ENCODE assay signal across 8 mouse cellular contexts in the genomic region with DNA sequence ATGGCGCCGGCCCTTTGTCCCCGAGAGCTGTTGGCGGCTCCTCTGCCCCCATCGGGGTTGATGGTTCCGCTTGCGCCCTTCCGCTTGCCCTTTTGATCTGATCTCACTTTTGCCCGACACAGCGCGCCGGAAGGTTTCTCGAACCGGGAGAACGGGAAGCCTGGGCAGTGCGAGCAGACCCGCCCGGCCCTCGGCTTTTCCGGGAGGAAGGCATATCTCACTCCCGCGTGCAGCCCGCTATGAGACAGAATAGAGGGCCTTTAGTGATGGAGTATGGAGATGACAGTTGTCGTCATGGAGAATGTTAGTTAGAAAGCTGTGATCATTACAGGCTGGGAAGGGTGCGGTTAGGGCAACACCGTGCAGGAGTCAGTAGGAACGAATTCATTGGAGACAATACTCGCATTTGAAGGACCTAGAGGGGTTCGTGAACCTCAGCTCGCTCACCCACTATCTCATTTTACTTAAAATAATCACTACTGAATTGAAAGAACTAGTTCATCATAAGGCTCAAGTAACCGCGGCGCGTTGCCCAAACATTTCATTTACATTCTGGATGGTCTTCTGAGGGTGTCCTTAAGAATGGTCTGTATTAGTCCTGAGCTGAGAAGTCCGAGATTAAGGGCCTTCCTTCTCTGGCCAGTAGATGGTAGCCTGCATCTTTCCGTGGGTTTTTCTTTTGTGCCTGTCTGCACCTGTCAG.
DNase-seq lines count a peak whose midpoint lies in the region; ATAC-seq and TF ChIP-seq lines count a peak whose summit lies in the region.

No protein-coding gene starts in this region.

- peak overlapping the region; percentile 94 for H3K9ac ChIP-seq in kidney, embryonic 14.5 days (ENCODE audit: low read depth, low read length)
- H3K9ac ChIP-seq in hindbrain, postnatal 0 days (replicated peaks; ENCODE audit: low read length), result peak overlapping the region; percentile 93
- H3K9ac ChIP-seq in midbrain, embryonic 14.5 days (replicated peaks; ENCODE audit: low read length), result peak overlapping the region; percentile 94

- peak; percentile 26; the same call in 1 of the 2 replicates for TF ChIP-seq CTCF in cortical plate, adult 2 months (IDR thresholded peaks at IDR 0.05; ENCODE audit: extremely low read depth, insufficient read depth, low read length)
- peak; percentile 64 for TF ChIP-seq CTCF in hindbrain, postnatal 0 days (IDR thresholded peaks at IDR 0.05; ENCODE audit: low read depth)

- H3K27ac ChIP-seq in kidney, embryonic 14.5 days (ENCODE audit: low read depth, low read length), result peak overlapping the region; percentile 100
- H3K27ac ChIP-seq in cortical plate, adult 2 months (ENCODE audit: insufficient read depth, low read length), result peak overlapping the region; percentile 82
- peak overlapping the region; percentile 100 for H3K27ac ChIP-seq in hindbrain, postnatal 0 days
- H3K27ac ChIP-seq in midbrain, embryonic 14.5 days (replicated peaks; ENCODE audit: low read depth, low read length), result peak overlapping the region; percentile 98

- WGBS in kidney, embryonic 14.5 days, result under 1% methylated on average over 36 of the region's 36 CpGs
- under 1% methylated on average over 36 of the region's 36 CpGs for WGBS in hindbrain, postnatal 0 days
- under 1% methylated on average over 36 of the region's 36 CpGs for WGBS in midbrain, embryonic 14.5 days

- no peaks in the 10 kb centered on the region; the same call in 1 of the 2 replicates for H3K4me1 ChIP-seq in kidney, embryonic 14.5 days (ENCODE audit: control insufficient read depth, insufficient read depth, low read length)
- H3K4me1 ChIP-seq in cortical plate, adult 2 months (ENCODE audit: control insufficient read depth, insufficient read depth, low read length), result peaks cover 8% of the 10 kb centered on the region
- H3K4me1 ChIP-seq in hindbrain, postnatal 0 days (ENCODE audit: insufficient read depth, low read length), result peaks cover 9% of the 10 kb centered on the region; the same call in 1 of the 2 replicates
- H3K4me1 ChIP-seq in midbrain, embryonic 14.5 days (ENCODE audit: control insufficient read depth, insufficient read depth, low read length), result peaks cover 26% of the 10 kb centered on the region

- no peak for TF ChIP-seq POLR2A in cortical plate, adult 2 months (IDR thresholded peaks at IDR 0.05; ENCODE audit: extremely low read depth, insufficient read depth, low read length)

- peak overlapping the region; percentile 89 for H3K4me3 ChIP-seq in kidney, embryonic 14.5 days (ENCODE audit: low read length)
- H3K4me3 ChIP-seq in cortical plate, adult 2 months (ENCODE audit: insufficient read depth, low read length), result peak overlapping the region; percentile 80
- peak overlapping the region; percentile 69 for H3K4me3 ChIP-seq in hindbrain, postnatal 0 days (ENCODE audit: low read length)
- peak overlapping the region; percentile 69 for H3K4me3 ChIP-seq in midbrain, embryonic 14.5 days (replicated peaks; ENCODE audit: low read depth, low read length)

- peak overlapping the region; percentile 71 for H3K4me2 ChIP-seq in kidney, embryonic 14.5 days (replicated peaks; ENCODE audit: low read depth, low read length)
- H3K4me2 ChIP-seq in hindbrain, postnatal 0 days (ENCODE audit: low read depth, low read length), result peak overlapping the region; percentile 82
- H3K4me2 ChIP-seq in midbrain, embryonic 14.5 days (ENCODE audit: low read length), result peak overlapping the region; percentile 68

- no peak for DNase-seq in kidney, postnatal 36 days
- peak; percentile 47 for DNase-seq in ES-CJ7 (ENCODE audit: low read depth, low spot score)
- peak; percentile 70 for DNase-seq in hindbrain, postnatal 0 days (ENCODE audit: low spot score)
- DNase-seq in midbrain, embryonic 14.5 days, result peak; percentile 72
- DNase-seq in urinary bladder, postnatal 14 days (ENCODE audit: low spot score), result no peak

- H3K27me3 ChIP-seq in kidney, embryonic 14.5 days (ENCODE audit: control insufficient read depth, insufficient read depth, low read length), result no peaks in the 10 kb centered on the region
- no peaks in the 10 kb centered on the region for H3K27me3 ChIP-seq in hindbrain, postnatal 0 days (ENCODE audit: insufficient read depth, low read length)
- no peaks in the 10 kb centered on the region for H3K27me3 ChIP-seq in midbrain, embryonic 14.5 days (ENCODE audit: control insufficient read depth, insufficient read depth, low read length)

- H3K9me3 ChIP-seq in kidney, embryonic 14.5 days (ENCODE audit: control insufficient read depth, low read length), result no peaks in the 10 kb centered on the region
- no peaks in the 10 kb centered on the region for H3K9me3 ChIP-seq in hindbrain, postnatal 0 days (ENCODE audit: low read length)
- H3K9me3 ChIP-seq in midbrain, embryonic 14.5 days (ENCODE audit: control insufficient read depth, low read length), result no peaks in the 10 kb centered on the region

- ATAC-seq in kidney, embryonic 14.5 days (ENCODE audit: low FRiP score, low TSS enrichment), result peak; percentile 70
- ATAC-seq in hindbrain, postnatal 0 days, result peak; percentile 72
- ATAC-seq in midbrain, embryonic 14.5 days (ENCODE audit: low FRiP score, low TSS enrichment), result peak; percentile 69
- ATAC-seq in granulocyte monocyte progenitor cell, adult 5-6 weeks (replicated peaks; ENCODE audit: poor library complexity, severe bottlenecking), result no peak

- peaks cover 13% of the 10 kb centered on the region; the same call in 1 of the 2 replicates for H3K36me3 ChIP-seq in kidney, embryonic 14.5 days (ENCODE audit: control insufficient read depth, insufficient read depth, low read length)
- H3K36me3 ChIP-seq in hindbrain, postnatal 0 days (ENCODE audit: insufficient read depth, low read length), result no peaks in the 10 kb centered on the region
- H3K36me3 ChIP-seq in midbrain, embryonic 14.5 days (ENCODE audit: control insufficient read depth, insufficient read depth, low read length), result peaks cover 6% of the 10 kb centered on the region; the same call in 1 of the 2 replicates

Comparison
In these comparisons a context has a peak if more than half of its experiments do, and no peak if none do; other contexts are left out.
1. DNase-seq: peak in ES-CJ7 (single experiment), hindbrain, postnatal 0 days (single experiment) and midbrain, embryonic 14.5 days (single experiment); none in kidney, postnatal 36 days (0 of 2) and urinary bladder, postnatal 14 days (single experiment).
2. Peak in every context shown above with its lines, with median percentiles within 50 percentile points of each other: H3K27ac ChIP-seq, H3K4me2 ChIP-seq, H3K4me3 ChIP-seq and H3K9ac ChIP-seq.